Mouse (Mus musculus): ENCODE results near the gene Slc46a3. TPM values are rescaled to one million over a fixed set of nuclear protein-coding genes. Genes with fewer than 3 reads are reported as not detected.

Slc46a3 gene
- polyA plus RNA-seq, 1 experiment from 2014 or later, result 4.0 TPM

DNA sequence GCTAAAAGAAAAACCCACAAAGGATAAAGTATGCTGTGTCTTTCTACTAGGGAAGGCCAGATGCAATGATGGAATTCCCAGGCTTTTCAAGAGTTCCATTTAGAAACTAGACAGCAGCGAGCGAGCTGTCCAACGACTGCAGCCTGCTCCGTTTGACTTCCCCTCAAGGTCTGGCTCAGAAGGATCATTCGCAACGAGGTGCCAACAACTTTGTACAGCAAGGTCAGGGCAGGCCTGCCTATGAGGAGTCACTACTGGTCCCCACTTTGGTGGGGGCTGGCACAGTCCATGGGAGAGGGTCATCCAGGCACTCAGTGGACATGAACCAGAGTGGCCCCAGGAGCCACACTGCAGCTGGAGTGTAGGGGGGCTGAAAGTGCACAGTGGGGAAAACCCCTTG lies 11.0 kb downstream of the Slc46a3 start:
- ATAC-seq (ENCODE audit: insufficient read depth, low FRiP score, low TSS enrichment) (no peak), DNase-seq (ENCODE audit: low spot score) (no peak)
- Histone ChIP-seq H3K27ac (ENCODE audit: low read depth, low read length) (no peak overlapping the region), H3K9ac (ENCODE audit: low read length) (no peak overlapping the region), H3K4me3 (ENCODE audit: low read depth, low read length) (no peak overlapping the region), H3K36me3 (ENCODE audit: control insufficient read depth, insufficient read depth, low read length) (no peaks in the 10 kb centered on the region), H3K4me2 (ENCODE audit: low read depth) (no peak overlapping the region), H3K9me3 (ENCODE audit: control insufficient read depth, low read length) (no peaks in the 10 kb centered on the region), H3K4me1 (ENCODE audit: control insufficient read depth, insufficient read depth, low read length) (no peaks in the 10 kb centered on the region), H3K27me3 (ENCODE audit: control insufficient read depth, insufficient read depth, low read length) (no peaks in the 10 kb centered on the region)
- 78% methylated on average over 6 of the region's 6 CpGs for WGBS

GRCm38 (mm10) chr5:147879971-147880682 lies 14.5 kb downstream of the Slc46a3 start:
- 93% methylated on average over 17 of the region's 17 CpGs for WGBS
- peaks cover 20% of the 10 kb centered on the region for H3K36me3 ChIP-seq (ENCODE audit: control insufficient read depth, insufficient read depth, low read length)

DNA sequence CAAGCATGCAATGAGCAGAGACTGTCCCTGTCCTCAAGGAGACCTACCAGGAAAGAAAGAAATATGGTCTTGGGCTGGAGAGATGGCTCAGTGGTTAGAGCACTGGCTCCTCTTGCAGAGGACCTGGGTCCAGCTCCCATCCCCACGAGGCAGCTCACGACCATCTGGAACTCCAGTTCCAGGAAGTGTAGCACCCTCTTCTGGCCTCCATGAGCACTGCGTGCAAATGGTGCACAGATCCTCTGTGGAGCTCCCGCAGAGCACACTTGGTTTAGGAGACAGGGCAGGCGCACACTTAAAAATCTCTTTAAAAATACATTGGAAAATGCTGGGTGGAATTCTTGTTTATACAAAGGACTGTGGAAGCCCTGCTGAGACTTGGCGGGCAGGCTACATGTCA lies 17.1 kb downstream of the Slc46a3 start:
- no peak for DNase-seq (ENCODE audit: low spot score)

More at GRCm38 (mm10) chr5:147879971-147880682, 14.5 kb downstream of the Slc46a3 start:
- Histone ChIP-seq H3K27me3 (ENCODE audit: control insufficient read depth, insufficient read depth, low read length) (no peaks in the 10 kb centered on the region), H3K9ac (ENCODE audit: low read length) (no peak overlapping the region), H3K27ac (ENCODE audit: low read depth, low read length) (no peak overlapping the region), H3K9me3 (ENCODE audit: control insufficient read depth, low read length) (no peaks in the 10 kb centered on the region), H3K4me3 (ENCODE audit: low read depth, low read length) (no peak overlapping the region), H3K4me1 (ENCODE audit: control insufficient read depth, insufficient read depth, low read length) (no peaks in the 10 kb centered on the region), H3K4me2 (ENCODE audit: low read depth) (no peak overlapping the region)
- no peak for ATAC-seq (ENCODE audit: insufficient read depth, low FRiP score, low TSS enrichment)
- no peak for DNase-seq (ENCODE audit: low spot score)

DNA sequence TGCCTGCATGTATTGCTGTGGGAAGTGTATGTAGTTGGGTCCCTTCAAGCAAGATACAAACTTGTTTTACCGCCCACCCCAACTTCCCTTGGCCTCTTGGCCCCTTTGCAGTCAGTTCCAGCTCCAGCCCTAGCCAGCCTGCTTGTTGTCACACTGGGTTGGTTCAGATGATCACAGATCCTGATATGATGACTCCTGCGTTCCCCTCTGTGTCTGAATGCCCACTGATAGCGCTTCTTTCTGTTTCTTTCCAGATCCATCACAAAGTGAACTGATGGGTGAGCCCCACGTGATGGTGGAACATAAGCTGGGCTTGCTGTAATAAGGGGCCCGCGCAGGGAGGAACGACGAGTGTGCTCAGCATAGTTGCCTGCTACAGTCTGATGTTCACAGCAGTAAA lies 19.4 kb downstream of the Slc46a3 start:
- Histone ChIP-seq H3K27ac (ENCODE audit: low read depth, low read length) (no peak overlapping the region), H3K27me3 (ENCODE audit: control insufficient read depth, insufficient read depth, low read length) (no peaks in the 10 kb centered on the region), H3K4me1 (ENCODE audit: control insufficient read depth, insufficient read depth, low read length) (no peaks in the 10 kb centered on the region), H3K4me2 (ENCODE audit: low read depth) (no peak overlapping the region), H3K4me3 (ENCODE audit: low read depth, low read length) (no peak overlapping the region), H3K9ac (ENCODE audit: low read length) (no peak overlapping the region), H3K36me3 (ENCODE audit: control insufficient read depth, insufficient read depth, low read length) (peaks cover 31% of the 10 kb centered on the region), H3K9me3 (ENCODE audit: control insufficient read depth, low read length) (no peaks in the 10 kb centered on the region)
- no peak for ATAC-seq (ENCODE audit: insufficient read depth, low FRiP score, low TSS enrichment)
- no peak for DNase-seq (ENCODE audit: low spot score)
- 95% methylated on average over 8 of the region's 8 CpGs for WGBS

More for the DNA sequence above, 17.1 kb downstream of the Slc46a3 start:
- H3K27me3 ChIP-seq (ENCODE audit: control insufficient read depth, insufficient read depth, low read length), result no peaks in the 10 kb centered on the region
- no peak overlapping the region for H3K4me3 ChIP-seq (ENCODE audit: low read depth, low read length)
- no peak overlapping the region for H3K4me2 ChIP-seq (ENCODE audit: low read depth)
- H3K36me3 ChIP-seq (ENCODE audit: control insufficient read depth, insufficient read depth, low read length), result peaks cover 23% of the 10 kb centered on the region
- no peak overlapping the region for H3K9ac ChIP-seq (ENCODE audit: low read length)
- no peaks in the 10 kb centered on the region for H3K9me3 ChIP-seq (ENCODE audit: control insufficient read depth, low read length)
- ATAC-seq (ENCODE audit: insufficient read depth, low FRiP score, low TSS enrichment), result no peak
- H3K27ac ChIP-seq (ENCODE audit: low read depth, low read length), result no peak overlapping the region
- 88% methylated on average over 6 of the region's 6 CpGs for WGBS
- H3K4me1 ChIP-seq (ENCODE audit: control insufficient read depth, insufficient read depth, low read length), result no peaks in the 10 kb centered on the region

DNA sequence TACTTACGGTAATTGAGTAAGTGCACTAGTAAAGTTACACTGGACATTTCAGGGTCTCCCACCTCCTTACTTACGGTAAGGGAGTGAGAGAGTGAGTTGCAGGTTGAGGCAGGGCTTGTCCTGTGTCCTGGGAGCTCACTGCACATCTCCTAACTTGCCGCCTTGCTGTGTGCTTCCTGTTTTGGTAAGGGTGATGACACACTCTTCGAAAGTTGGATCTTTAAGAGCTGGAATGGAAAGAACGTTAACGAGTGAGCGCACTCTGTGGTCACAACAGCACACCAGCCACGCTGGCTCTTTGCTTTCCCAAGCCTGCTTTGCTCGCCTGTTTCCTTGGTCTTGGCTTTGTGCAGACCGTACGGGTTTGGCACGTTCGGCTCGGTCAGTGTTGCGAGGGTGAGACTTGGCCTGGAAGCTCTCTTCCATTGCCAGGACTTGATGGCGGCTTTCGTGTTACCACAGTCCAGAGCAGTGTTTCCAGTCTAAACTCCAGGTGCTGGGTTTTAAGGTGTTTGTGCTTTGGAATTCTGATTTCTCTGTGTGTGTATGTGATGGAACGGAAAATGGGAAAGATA lies 20.0 kb downstream of the Slc46a3 start:
- 95% methylated on average over 18 of the region's 18 CpGs for WGBS
- DNase-seq (ENCODE audit: low spot score), result no peak
- no peak overlapping the region for H3K4me3 ChIP-seq (ENCODE audit: low read depth, low read length)
- H3K9ac ChIP-seq (ENCODE audit: low read length), result no peak overlapping the region
- no peak overlapping the region for H3K27ac ChIP-seq (ENCODE audit: low read depth, low read length)
- H3K36me3 ChIP-seq (ENCODE audit: control insufficient read depth, insufficient read depth, low read length), result peaks cover 33% of the 10 kb centered on the region
- H3K9me3 ChIP-seq (ENCODE audit: control insufficient read depth, low read length), result no peaks in the 10 kb centered on the region
- ATAC-seq (ENCODE audit: insufficient read depth, low FRiP score, low TSS enrichment), result no peak
- no peak overlapping the region for H3K4me2 ChIP-seq (ENCODE audit: low read depth)
- no peaks in the 10 kb centered on the region for H3K4me1 ChIP-seq (ENCODE audit: control insufficient read depth, insufficient read depth, low read length)
- H3K27me3 ChIP-seq (ENCODE audit: control insufficient read depth, insufficient read depth, low read length), result no peaks in the 10 kb centered on the region

DNA sequence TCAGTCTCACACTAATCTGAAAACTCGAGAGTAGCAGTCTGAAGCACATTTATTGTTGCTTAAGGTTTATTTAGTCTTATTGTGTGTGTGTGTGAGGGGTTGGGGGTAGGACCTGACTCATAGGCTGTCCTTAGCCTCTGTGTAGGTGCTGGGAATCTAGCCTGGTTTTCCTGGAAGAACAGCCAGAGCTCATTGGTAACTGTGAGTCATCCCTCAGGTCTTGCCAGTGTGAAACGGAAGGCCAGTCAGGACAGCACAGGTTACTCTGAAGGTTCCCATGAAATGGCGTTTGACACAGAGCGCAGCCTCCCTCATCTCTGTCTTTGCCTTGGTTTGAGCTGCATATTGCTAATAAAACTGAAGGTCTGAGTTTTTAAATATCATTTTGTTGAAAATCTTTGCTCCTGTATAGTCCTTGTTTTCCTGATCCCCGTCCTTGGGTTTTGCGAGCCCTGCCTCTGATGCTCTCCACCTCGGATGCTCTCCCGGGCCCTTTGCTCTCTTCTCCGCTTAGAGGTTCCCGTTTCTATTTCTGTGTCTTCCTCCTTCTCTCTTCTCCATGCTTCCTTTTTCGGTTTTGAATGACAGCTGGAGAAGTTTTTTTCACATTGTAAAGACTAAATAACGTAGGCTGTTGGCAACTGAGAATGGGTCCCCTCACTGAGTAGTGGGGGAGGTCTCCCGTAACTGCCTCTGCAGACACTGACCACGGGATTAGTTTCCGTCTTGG lies 23.4 kb downstream of the Slc46a3 start:
- Histone ChIP-seq H3K4me1 (ENCODE audit: control insufficient read depth, insufficient read depth, low read length) (no peaks in the 10 kb centered on the region), H3K27ac (ENCODE audit: low read depth, low read length) (no peak overlapping the region), H3K9ac (ENCODE audit: low read length) (no peak overlapping the region), H3K9me3 (ENCODE audit: control insufficient read depth, low read length) (no peaks in the 10 kb centered on the region), H3K36me3 (ENCODE audit: control insufficient read depth, insufficient read depth, low read length) (peaks cover 19% of the 10 kb centered on the region), H3K4me2 (ENCODE audit: low read depth) (no peak overlapping the region), H3K27me3 (ENCODE audit: control insufficient read depth, insufficient read depth, low read length) (no peaks in the 10 kb centered on the region), H3K4me3 (ENCODE audit: low read depth, low read length) (no peak overlapping the region)
- DNase-seq (ENCODE audit: low spot score) (no peak), ATAC-seq (ENCODE audit: insufficient read depth, low FRiP score, low TSS enrichment) (no peak)
- WGBS, result 93% methylated on average over 15 of the region's 15 CpGs

DNA sequence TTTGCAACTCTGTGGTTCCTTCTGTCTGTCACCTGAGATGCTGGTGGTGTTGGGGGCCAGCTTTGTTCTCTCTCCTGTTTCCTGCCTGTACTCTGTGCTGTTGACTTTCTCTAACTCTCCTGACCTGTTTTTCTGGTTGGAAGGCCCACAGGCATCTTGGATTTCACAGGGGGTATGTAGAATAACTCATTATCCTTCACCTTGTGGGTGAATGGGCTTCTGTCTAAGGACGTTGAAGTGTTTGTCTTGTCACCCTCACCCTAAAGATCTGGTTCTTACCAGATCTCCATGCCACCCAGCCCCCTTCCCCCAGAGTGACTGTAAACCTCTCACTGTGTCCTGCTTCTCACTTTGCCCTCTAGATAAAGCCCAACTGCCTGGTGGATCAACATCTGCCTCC lies 24.3 kb downstream of the Slc46a3 start:
- ATAC-seq (ENCODE audit: insufficient read depth, low FRiP score, low TSS enrichment) (no peak), DNase-seq (ENCODE audit: low spot score) (no peak)
- H3K27ac ChIP-seq (ENCODE audit: low read depth, low read length), result no peak overlapping the region
- H3K27me3 ChIP-seq (ENCODE audit: control insufficient read depth, insufficient read depth, low read length), result no peaks in the 10 kb centered on the region
- WGBS, result 86% methylated on average over 1 of the region's 1 CpGs
- H3K36me3 ChIP-seq (ENCODE audit: control insufficient read depth, insufficient read depth, low read length), result peaks cover 15% of the 10 kb centered on the region
- H3K4me2 ChIP-seq (ENCODE audit: low read depth), result no peak overlapping the region
- no peak overlapping the region for H3K4me3 ChIP-seq (ENCODE audit: low read depth, low read length)
- no peaks in the 10 kb centered on the region for H3K9me3 ChIP-seq (ENCODE audit: control insufficient read depth, low read length)
- no peaks in the 10 kb centered on the region for H3K4me1 ChIP-seq (ENCODE audit: control insufficient read depth, insufficient read depth, low read length)
- no peak overlapping the region for H3K9ac ChIP-seq (ENCODE audit: low read length)

DNA sequence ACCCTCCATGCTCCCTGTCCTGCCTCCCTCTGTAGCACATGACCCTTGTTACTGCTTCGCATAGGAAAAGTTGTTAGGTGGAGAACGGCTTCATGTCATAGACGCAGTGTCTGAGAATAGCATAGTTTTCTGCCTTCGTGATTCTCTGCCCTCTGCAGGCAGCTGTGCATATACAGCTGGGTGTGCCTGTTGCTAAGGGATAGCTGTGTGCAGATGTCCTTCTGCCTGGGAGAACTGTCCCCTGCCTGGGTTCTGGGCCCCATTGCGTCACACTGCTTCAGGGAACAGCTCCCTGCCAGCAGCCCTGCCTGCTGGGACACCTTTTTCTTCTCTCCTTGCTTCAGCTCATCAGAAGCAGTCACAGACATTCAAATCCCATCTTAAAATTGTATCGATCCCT lies 25.0 kb downstream of the Slc46a3 start:
- Histone ChIP-seq H3K36me3 (ENCODE audit: control insufficient read depth, insufficient read depth, low read length) (peaks cover 17% of the 10 kb centered on the region), H3K4me3 (ENCODE audit: low read depth, low read length) (no peak overlapping the region), H3K9me3 (ENCODE audit: control insufficient read depth, low read length) (no peaks in the 10 kb centered on the region), H3K4me1 (ENCODE audit: control insufficient read depth, insufficient read depth, low read length) (no peaks in the 10 kb centered on the region), H3K9ac (ENCODE audit: low read length) (no peak overlapping the region), H3K27ac (ENCODE audit: low read depth, low read length) (no peak overlapping the region), H3K4me2 (ENCODE audit: low read depth) (no peak overlapping the region), H3K27me3 (ENCODE audit: control insufficient read depth, insufficient read depth, low read length) (no peaks in the 10 kb centered on the region)
- DNase-seq (ENCODE audit: low spot score) (no peak), ATAC-seq (ENCODE audit: insufficient read depth, low FRiP score, low TSS enrichment) (no peak)
- WGBS, result 94% methylated on average over 6 of the region's 6 CpGs

All from neural tube, embryonic 11.5 days (tissue).